Mouse (Mus musculus) 3T3-L1 (cell line): Measurements from ENCODE around the gene Med27.

Experiments
- DNase-seq: peaks from one replicate; pipeline ENCODE4 v3.0.0-alpha.2; 2015; ENCODE audit warnings: low read depth, low spot score

The Med27 gene

DNA sequence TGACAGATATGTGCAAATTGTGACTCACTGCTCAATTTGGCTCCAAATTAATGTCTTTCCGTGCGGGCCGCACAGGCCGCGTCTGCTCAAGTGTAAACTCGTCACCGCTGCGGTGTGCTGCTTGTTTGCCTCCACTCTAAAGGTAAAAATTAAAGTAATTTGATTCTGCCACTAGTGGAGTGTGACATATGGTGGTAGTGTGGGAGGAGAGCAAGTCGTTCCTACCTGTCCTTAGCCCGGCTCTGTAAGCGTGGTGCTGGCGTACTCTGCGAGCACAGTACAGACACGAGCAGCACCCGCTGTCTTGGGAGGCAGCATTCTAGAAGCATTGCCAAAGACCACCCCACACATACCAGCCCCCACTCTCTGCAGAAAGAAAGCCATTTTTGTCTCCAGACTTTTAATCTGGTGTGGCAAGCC lies 121.9 kb downstream of the Med27 start:
- DNase-seq, result no peak

DNA sequence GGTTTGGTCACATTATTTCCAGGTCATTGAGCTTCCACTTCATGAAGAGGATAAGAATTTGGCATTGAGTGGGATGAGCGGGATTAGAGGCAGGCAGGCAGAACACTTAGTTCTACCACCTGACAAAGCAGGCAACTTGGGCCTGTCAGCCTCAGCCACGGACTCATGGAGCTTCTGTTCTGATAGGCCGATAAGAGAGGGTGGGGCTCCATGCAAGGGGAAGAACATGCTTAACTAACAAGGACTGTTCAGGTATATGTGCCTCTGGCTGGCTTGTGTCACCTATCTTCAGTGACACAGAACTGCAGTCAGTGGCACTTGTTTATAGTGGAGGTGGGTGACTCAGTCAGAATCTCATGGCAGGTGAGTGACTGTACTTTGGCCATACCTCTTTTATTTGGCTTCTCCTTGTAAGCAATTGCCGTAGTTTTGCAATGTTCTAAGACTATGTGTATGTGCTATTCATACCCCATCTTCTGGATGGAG lies 126.4 kb downstream of the Med27 start:
- DNase-seq, result no peak

DNA sequence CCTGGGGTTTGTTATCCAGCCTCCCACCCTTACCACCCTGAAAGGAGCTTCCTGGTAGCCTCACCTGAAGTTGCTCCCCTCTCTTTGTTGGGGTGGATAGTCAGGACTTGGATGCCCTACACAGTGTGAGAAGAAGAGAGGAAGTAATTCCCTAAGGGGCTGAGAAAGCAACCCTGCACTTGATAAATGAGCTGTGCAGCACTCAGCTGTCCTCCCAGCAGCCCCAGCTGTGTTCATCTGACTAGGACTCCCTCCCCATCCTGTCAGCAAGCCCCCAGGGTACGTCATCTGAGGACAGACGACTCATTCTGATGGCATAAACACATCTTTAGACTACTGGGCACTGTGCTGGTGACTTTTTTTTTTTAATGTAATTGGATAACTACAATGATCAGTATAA lies 127.3 kb downstream of the Med27 start:
- DNase-seq, result peak; percentile 32

DNA sequence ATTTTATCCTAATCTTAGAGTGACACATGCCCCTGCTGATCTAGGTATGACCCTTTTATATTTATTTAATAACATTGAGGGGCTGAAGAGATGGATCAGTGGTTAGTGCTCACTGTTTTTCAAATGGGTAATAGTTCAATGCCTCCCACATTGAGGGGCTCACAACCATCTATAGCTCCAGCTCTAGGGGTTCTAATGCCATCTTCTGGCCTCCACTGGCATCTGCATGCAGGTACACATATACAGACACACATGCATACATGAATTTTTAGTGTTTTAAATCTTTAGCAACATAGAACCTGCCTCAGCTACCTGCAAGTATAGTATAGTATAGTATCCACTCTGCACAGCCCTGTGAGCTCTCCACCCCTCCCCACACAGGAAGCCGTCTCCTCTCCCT lies 130.1 kb downstream of the Med27 start:
- DNase-seq, result no peak

DNA sequence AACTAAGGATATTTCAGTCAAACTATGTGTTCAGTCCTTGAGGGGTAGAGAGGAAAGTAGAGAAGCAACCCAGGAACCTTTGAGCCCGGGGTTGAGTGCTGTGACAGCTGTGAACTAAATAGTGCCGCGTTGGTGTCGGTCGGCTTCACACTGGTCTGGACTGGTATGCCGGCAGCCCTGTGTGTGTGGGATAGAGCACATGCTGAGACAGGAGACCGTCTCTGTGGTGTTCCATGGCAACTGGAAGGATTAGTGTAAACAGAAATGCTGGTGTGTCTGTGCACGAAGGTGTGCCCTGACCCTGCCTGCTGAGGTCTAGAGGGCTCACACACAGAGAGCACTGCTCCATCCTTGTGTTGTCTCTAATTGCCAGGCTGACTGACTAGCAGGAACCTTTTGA lies 135.2 kb downstream of the Med27 start:
- DNase-seq, result no peak

DNA sequence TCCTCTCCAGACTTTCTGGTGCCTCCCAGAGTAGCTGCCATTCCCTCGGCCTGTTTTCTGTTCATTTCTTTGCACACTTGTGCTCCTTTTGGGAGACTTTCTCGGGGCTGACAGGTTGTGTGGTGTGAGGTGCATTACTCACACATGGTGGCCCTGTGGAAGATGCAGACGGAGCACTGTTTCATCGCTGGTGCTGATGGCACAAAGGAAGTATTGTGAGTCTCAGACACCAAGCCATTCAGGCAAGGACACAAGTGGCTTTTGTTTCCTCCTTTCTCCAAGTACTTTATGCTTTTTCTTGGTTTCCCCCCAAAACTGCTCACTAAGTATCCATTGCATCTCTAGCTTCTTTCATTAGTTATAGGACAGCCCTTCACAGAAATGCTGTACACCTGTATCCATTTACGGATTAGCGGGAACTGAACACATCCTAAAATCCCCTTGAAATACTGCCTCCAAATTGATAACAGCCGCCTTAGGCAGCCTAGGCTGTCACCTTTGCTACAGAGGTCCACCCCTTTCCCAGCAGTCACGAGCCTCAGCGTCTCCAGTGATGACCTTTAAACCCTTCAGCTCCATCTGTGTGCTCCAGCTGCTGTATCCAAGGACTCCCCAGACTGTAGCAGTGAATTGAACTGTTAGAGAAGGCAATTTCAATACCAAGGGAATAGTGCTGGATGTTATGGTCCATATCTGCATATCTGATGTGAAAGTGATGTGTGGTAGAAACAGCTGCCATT lies 136.5 kb downstream of the Med27 start:
- DNase-seq, result no peak

DNA sequence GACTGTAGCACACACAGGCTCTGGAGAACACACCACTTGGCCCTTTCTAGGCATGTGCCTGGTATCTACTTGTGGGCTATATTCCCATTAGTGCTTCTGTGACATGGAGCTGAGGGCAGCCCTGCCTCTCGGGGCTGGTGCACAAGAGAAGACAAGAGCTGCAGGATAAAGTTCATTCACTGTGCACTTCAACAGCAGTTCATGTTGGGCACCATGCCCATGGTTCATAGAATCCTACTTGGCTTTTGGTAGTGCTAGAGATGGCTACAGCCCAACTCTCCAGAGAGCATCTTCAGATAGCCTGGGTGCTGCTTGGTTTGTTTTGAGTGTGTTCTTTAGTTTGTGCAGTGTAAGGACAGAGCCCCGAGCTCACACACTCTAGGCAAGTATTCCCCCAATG lies 138.9 kb downstream of the Med27 start:
- DNase-seq, result no peak

DNA sequence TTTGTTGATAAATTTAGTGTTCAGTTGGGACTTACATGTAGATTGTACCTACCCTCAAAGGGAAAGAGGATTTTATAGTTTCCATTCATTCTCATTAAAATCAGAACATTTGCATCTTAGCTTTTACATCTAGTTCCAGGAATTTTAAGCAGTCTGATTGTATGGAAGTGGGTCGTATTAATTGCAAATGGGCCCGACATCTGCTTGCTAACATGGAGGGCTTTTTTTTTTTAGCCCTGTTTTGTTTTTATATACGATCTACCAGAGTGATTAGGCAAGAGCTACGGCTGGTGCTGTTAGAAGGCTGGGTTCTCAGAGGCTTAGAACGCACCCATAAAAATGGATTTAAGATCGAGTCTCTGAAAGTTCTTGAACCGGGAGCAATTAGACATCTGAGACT lies 139.9 kb downstream of the Med27 start:
- no peak for DNase-seq

DNA sequence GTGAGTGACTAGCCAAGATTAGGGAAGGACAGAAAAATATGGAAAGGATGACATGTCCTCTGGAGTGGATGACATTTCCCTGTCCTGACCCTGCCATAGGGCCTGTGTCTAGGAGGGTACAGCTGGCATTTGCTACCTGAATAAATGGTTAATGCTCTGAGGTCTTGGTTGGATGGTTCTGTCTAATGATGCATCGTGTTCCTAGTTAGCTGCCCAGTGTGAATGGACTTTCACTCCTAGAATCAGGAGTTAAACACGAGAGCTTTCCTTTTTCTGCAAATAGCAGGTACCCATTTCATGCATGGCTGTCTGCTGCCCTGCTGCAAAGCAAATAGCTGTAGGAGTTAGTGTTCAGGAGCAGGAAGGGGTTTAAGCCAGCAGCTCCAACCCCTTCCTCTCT lies 141.0 kb downstream of the Med27 start:
- DNase-seq, result no peak

DNA sequence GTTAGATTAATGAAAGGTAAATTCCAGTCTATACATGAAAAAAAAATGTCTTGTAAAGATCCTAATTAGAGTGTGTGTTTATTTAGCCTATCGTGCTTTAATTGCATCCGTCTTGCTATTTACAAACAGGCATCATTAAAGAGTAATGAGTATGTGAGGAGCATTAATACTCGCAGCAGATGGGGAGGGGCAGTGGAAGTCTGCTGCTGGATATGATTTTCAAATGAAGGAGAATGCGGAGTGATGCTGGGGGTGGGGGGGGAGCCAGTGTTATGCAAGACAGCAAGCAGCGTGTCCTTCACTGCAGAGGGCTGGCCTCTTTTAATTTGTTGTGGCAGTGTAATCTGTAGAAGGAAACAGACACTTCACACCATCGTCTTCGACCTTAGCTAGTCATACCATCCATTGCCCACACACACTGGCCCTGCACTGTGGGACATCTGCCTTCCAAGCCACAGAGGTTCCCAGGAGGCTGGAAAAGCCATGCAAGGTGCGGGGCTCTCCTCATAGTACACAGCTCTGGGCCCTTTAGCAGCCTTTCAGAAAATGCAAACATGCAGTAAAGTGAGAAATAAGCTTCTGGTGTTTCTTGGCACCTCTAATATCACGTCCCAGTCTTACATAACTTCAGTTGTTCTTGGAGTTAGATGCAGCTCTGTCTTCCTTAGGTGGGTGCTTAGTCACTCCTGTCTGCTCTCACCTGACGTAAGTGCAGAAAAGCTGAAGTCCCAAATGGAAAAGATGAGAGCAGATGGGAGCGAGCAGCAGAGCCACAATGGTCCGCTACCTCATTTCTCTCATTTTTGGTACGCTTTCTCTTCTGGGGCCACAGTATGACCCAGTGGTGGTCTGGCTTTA lies 142.0 kb downstream of the Med27 start:
- no peak for DNase-seq

DNA sequence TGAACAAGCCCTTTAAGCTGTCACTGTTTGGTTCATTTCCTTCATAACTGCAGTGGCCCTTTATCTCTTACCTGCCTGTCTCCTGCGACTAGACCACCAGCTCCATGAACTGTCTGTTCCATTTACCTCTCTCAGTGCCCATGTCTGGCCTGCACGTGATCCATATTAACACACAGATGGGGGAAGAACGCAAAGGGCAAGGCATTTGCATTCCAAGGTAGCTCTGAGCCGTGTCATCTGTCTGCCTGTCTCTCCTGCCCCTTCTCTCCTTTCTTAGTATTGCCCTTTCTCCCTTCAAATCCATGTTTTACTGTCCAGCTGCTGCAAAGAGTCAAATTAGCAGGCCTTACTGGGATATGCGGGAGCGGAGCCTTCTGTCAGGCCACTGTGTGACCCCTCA lies 145.0 kb downstream of the Med27 start:
- DNase-seq, result no peak

DNA sequence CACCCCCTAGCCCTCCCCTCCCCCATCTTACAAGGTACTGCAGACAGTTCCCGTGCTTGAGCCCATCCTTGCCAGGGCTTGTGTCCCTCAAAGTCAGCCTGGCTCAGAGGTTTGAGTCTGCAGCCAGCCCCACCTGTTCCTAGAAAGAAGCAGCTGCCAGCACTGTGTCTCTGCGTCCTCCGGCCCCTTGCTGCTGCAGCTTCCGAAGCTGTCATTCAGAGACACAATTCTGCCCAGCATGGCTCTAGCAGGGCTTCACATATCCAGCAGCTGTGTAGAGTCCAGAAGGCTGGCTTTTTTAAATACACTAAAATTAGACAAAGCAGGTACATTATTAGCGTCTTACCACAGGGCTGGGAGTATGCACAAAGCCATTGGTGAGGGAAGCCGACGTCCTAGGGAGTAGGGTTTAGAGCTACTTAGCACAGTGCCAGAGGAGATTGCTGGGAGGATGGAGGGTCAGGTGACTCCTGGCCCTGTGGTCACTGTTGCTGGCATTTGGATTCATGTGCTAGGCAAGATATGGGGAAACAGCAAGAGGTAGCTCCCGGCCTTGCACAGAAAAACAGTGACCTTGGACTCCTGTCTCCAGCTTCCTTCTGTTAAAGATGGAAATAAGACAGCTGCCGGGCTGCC lies 146.9 kb downstream of the Med27 start:
- DNase-seq, result no peak

DNA sequence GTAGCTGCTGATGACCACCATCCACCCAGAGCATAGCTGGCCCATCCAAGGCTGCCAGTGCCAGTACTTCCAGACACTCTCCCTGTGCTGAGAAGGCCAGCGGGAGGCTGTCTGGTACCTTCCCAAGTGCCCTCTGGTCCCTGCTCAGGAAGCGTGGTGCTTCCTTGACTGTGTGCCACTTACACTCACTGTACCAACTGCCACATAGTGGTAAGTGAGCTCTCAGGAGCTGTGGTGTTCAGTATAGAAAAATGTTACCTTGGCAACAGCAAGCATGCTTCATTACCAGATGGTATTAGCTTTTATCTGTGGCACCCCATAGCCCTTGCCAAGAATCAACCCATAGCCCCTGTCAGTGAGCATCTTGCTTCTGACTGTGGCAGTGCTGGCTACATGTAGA lies 148.7 kb downstream of the Med27 start:
- DNase-seq, result no peak

DNA sequence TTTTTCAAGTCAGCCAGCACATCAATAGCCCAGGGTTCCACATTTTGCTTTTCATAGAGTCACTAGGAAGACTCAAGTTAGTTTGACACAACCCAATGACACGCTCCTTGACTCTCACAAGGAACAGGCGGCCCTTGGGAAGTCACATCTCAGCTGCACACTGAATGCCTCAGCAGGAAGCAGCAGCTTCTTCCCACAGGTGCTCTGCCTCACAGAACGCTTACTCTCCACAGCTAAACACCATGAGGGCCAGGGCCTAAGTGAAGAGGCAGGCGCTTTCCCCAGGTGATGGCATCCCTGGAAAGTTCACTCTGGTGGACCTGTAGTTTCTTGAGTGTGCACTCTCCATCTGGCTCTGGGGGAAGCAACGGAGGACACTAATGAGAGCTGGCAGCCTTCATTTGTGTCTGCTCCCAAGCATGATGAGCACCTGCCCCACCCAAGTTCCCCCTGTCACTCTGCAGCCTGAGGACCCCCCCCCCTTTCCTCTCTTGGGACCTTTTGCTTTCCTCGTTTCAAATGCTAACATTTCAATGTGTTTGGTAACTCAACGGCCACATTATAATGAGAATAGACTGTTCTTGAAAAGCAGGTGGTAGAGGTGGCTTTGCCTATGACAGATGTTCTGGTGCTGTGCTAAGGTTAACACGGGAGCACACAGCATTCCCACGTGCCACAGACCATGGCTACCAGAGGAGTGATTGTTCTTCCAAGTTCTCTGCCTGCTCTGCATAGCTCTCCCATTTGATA lies 154.2 kb downstream of the Med27 start:
- DNase-seq, result no peak

DNA sequence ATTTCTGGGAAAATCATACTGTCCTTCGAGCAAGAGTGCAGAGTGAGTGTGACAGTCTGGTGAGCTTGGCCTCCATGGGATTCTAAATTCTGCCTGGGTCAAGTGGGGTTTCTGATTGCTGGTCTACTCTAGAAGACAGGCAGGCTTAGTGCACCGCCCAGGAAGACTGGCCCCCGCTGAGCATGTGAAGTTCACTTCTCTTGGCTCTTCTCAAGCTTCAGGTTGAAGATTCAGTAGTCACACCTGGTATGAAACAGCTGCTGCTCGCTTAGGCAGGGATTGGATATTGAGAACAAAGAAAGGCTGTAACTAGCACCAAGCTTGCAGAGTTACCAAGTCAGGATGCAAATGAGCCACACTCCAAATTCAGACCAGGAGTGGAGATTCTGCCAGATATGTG lies 154.8 kb downstream of the Med27 start:
- no peak for DNase-seq

DNA sequence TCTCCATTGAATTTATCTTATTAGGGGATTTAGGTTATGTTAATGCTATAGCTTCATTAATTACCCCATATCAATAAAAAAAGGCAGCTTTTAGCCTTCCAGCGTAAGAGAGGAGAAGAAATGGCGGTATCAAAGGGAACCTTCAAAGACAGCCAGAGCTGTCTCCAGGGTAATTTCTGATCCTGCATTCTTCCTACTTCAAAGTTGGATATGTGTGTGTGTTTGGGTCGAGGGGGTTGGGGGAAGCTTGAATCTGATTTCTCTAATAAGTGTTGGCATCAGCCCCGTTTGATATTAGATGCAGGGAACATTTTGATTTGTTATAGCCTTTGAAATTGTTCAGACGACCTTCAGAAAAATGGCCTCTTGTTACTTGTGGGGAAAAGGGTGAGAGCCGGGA lies 158.2 kb downstream of the Med27 start:
- no peak for DNase-seq

DNA sequence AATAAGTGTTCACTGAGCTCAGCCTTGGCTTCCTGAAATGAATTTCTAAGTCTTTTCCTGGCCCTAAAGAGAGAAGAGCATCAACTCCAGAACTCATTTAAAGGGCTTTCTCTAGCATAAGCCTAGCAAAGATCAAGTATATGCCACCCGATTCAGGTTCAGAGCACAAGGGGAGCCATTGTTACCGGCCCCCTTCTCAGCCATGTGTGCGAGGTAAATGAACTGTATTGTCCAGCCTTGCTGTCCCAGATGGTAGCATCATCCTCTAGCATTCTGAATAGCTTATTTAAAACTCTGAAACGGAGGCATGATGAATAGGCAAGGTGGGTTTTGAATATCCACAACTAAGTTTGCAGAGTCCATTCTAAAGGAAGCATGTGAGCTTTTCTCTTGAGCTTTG lies 159.8 kb downstream of the Med27 start:
- no peak for DNase-seq

DNA sequence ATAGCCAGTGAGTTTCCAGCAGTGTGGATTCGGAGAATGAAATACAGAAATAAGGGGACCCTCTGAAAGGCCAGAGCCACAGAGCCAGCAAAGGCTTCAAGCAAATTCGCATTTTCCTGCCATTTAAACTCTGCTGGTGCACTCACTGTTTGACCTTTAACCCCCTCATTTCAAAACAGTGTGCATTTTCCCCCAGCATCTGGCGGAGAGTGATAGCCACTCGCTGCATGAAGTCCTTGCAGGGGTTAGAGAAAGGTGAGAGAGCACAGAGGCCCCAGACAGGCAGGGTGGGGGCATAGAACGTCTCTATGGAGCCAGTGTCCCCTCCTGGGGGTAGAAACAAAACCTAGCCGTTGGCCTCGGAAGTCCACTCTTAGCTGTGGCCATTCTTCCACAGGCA lies 166.5 kb downstream of the Med27 start:
- DNase-seq, result no peak

DNA sequence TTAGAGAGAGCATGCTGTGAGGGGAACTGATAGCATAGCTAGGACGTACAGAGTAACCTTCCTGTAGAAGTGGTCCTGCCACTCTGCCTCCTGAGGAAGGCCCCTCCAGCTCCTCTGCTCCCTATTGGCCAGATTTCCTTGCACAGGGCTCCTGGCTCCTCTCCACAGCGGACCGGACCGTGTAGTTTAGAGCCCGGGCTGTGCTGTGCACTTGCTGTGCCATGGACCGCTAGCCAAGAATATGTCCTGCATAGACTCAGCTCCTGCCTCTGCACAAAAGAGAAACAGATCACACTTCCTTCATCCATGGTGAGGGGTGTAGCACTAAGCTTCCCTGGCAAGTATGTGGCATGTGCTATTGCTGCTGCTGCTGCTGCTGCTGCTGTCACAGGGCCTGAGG lies 168.2 kb downstream of the Med27 start:
- DNase-seq, result no peak

DNA sequence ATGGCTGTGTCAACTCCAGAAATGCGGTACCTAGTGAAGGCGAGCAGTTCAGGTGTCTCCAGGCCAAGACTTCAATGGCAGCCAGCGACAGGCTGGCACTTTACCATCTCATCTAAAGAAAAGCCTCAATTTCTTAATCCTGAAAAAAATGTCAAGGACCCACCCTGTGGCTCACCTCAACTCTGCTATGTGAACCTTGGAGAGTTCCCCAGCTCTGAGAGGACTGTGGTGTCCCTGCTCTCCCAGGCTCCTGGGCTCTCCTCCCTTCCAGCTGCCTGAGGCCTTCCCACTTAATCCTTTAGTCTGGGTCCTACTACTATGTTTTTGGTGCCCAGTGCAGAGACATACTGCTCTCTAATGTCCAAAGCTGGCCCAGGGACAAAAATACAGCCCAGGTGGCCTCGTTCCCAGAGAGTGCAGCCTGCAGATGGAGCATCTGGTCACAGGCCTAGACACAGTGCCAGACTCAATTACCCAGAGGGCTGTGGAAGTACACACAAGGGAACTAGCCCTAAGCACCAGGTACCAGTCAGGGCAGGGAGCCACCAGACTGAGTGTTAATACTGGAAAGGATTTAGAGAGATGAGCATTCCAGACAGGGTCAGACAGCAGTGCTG lies 169.3 kb downstream of the Med27 start:
- peak; percentile 14 for DNase-seq

DNA sequence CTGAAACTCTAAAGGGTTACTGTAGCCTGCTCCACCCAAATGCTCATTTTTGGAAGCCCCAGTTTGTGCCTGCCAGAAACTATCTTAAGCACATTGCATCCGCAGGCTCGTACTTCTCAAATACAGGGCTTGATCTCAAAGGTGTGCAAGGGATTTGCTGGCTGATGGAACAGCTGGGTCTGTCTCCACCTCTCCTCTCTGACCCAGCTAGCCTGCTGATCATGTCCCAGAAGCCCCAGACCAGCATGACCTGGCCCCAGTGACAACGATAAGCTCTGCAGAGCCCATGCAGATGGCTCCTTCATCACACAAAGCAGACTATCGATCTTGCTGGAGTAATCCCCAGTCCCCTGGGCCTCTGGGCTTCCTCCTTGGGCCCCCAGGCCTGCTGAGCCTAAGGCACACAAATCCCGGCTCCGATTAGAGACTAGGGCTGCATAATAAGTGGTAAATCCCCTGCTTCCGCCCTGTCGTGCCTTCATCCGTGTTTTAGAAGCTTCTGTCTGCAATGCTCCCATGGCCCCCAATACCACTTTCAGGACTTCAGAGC lies 170.1 kb downstream of the Med27 start:
- no peak for DNase-seq
